Mouse (Mus musculus): Measurements from ENCODE around the gene Atic.

- TF ChIP-seq CHD2 (IDR thresholded peaks at IDR 0.05; ENCODE audit: low read depth, low read length): no peak
- no peak for TF ChIP-seq ZC3H11A (IDR thresholded peaks at IDR 0.05; ENCODE audit: borderline replicate concordance, low read depth, low read length)
These were observed 26.4 kb downstream of the Atic start for GRCm38 (mm10) chr1:71583302-71583701.
